8 mouse cellular contexts compared by ENCODE assay signal in the genomic region with DNA sequence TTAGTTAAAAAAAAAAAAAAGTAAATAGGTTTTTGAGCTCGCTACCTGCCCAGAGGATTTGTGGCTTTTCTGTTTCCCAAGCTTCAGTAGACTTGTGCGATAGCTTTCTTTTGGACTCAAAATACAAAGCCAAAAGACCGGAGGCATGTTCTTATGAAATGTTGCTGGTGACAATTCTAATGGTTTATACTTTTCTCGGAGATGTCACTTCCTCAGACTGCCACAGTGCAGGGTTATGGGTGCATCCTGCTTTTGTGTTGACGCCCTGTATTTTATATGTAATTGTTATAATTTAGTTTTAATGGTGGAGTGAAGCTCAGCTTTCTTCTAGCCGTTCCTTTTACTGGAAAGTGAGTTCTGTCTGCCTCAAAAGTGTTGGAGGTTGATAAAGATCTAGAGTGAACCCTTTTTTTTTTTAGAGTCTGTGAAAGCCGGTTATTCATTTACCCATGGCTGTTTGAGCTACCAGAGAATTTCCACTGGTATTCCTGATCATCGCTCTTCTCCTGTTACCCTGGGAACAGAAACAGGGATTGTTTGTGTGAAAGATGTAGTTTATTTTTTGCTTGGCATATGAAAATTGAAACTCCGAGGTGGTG. TPM values are rescaled to one million over a fixed set of nuclear protein-coding genes. Genes with fewer than 3 reads are reported as not detected.
DNase-seq lines count a peak whose midpoint lies in the region; ATAC-seq and TF ChIP-seq lines count a peak whose summit lies in the region.

No protein-coding gene starts in this region.

- H3K27me3 ChIP-seq in embryonic facial prominence, embryonic 14.5 days (replicated peaks; ENCODE audit: control insufficient read depth, insufficient read depth, low read length): no peaks in the 10 kb centered on the region

- TF ChIP-seq POLR2A in lung, adult 2 months (IDR thresholded peaks at IDR 0.05; ENCODE audit: borderline replicate concordance, extremely low read depth, low read depth, low read length): no peak

- H3K4me2 ChIP-seq in embryonic facial prominence, embryonic 14.5 days (ENCODE audit: low read depth, low read length): peak overlapping the region; percentile 66

- peak overlapping the region; percentile 50 for H3K4me3 ChIP-seq in lung, adult 2 months (replicated peaks; ENCODE audit: extremely low read depth, low read depth, low read length)
- peak overlapping the region; percentile 97 for H3K4me3 ChIP-seq in embryonic facial prominence, embryonic 14.5 days (ENCODE audit: low read depth, low read length)

- WGBS in lung, adult 2 months: 2% methylated on average over 9 of the region's 9 CpGs
- WGBS in embryonic facial prominence, embryonic 14.5 days: 4% methylated on average over 9 of the region's 9 CpGs

- no peak for DNase-seq in lung, adult 2 months
- DNase-seq in lung, postnatal 10 days: no peak
- DNase-seq in embryonic facial prominence, embryonic 14.5 days (ENCODE audit: low spot score): no peak
- peak; percentile 78 for DNase-seq in kidney, adult 9 months
- peak; percentile 54 for DNase-seq in naive thymus-derived CD4-positive, alpha-beta T cell, adult 2 months (ENCODE audit: low read depth)
- DNase-seq in right cerebral cortex, postnatal 4 days: no peak
- DNase-seq in spleen, adult 18-20 months: no peak
- no peak for DNase-seq in left cerebral cortex, postnatal 10 days (ENCODE audit: extremely low spot score in 1 of 2, low spot score in 2 of 2)

- intact Hi-C loops in left cerebral cortex, postnatal 10 days (cut with DNase I): no loop called here

- peak overlapping the region; percentile 97 for H3K9ac ChIP-seq in embryonic facial prominence, embryonic 14.5 days (ENCODE audit: low read depth, low read length)

- H3K9me3 ChIP-seq in embryonic facial prominence, embryonic 14.5 days (ENCODE audit: control insufficient read depth, low read length): no peaks in the 10 kb centered on the region

- peaks cover 6% of the 10 kb centered on the region for H3K36me3 ChIP-seq in embryonic facial prominence, embryonic 14.5 days (ENCODE audit: control insufficient read depth, insufficient read depth, low read length)

- no peak for ATAC-seq in embryonic facial prominence, embryonic 14.5 days (ENCODE audit: low read depth)

- peaks cover 21% of the 10 kb centered on the region for H3K4me1 ChIP-seq in lung, adult 2 months (ENCODE audit: control insufficient read depth, insufficient read depth, low read length)
- peaks cover 27% of the 10 kb centered on the region for H3K4me1 ChIP-seq in embryonic facial prominence, embryonic 14.5 days (ENCODE audit: control insufficient read depth, insufficient read depth, low read length)

- no peak for TF ChIP-seq CTCF in lung, adult 2 months (IDR thresholded peaks at IDR 0.05; ENCODE audit: insufficient read depth, low read length)

- peak overlapping the region; percentile 100 for H3K27ac ChIP-seq in embryonic facial prominence, embryonic 14.5 days (replicated peaks; ENCODE audit: low read depth, low read length)

RNA-seq across cellular contexts. Expression of a gene that starts 1.7 kb away (rescaled TPM):
- 11.4 and 15.3 TPM in 2 replicates for polyA plus RNA-seq in lung, adult 2 months (2012; rRNA removed)
- polyA plus RNA-seq in embryonic facial prominence, embryonic 14.5 days (2014; fragmentation: Nextera tagmentation; extraction: Ambion mirVana): 14.3 and 16.3 TPM in 2 replicates
- 10 to 100 TPM; 38.8 to 41.5 TPM for total RNA-seq in left cerebral cortex, postnatal 10 days (2021)

RNA-seq across cellular contexts. Expression of a gene that starts 56.1 kb away (rescaled TPM):
- 6.4 and 10.8 TPM in 2 replicates for polyA plus RNA-seq in lung, adult 2 months (2012; rRNA removed)
- 7.1 and 7.6 TPM in 2 replicates for polyA plus RNA-seq in embryonic facial prominence, embryonic 14.5 days (2014; fragmentation: Nextera tagmentation; extraction: Ambion mirVana)
- total RNA-seq in left cerebral cortex, postnatal 10 days (2021): 10 to 100 TPM; 91.6 to 94.6 TPM

Comparison
In these comparisons a context has a peak if more than half of its experiments do, and no peak if none do; other contexts are left out.
1. DNase-seq: peak in kidney, adult 9 months (single experiment) and naive thymus-derived CD4-positive, alpha-beta T cell, adult 2 months (single experiment); none in lung, adult 2 months (single experiment), lung, postnatal 10 days (single experiment), embryonic facial prominence, embryonic 14.5 days (single experiment), right cerebral cortex, postnatal 4 days (single experiment), spleen, adult 18-20 months (0 of 2) and left cerebral cortex, postnatal 10 days (0 of 2).